Mouse (Mus musculus) NIH3T3 (cell line): ENCODE measurements around the gene Vim.

Source experiments
- DNase-seq: peaks from one replicate; pipeline ENCODE4 v3.0.0-alpha.2; 2012; ENCODE audit warnings: low read depth

The Vim gene

DNA sequence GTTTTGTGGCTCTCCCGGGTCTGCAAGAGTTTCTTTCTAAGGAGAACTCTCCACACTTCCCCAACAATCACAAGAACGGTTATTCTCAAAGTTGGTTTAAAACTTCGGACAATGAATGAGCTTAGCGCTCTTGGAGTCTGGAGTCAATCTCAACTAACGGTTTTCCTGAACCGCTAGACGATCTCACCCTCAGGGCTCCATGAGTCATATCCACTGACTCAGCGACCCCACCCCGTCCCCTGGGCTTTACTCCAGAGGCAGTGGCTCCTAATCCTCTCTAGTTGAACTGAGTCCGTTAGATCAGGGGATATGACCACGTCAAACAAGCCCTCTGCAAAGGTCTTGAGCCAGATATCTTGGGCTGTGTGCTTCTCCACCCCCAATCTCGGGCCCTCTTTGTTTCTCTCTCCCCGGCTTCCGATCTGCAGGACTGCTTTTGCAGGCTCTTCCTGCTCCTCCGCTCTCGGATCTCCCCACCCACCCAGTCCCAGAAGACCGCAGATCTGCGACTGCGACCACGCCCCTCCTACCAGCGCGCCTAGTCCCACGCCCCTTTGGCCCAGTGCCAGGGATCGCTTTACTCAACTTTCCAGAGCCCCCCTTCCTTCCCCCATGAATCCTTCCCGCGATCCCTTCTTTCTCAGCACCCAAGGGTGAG is at the start of gene Vim:
Gene Vim, plus strand, starts transcription at position 520 of the 658 bp plus-strand sequence.
- peak; percentile 98 for DNase-seq

DNA sequence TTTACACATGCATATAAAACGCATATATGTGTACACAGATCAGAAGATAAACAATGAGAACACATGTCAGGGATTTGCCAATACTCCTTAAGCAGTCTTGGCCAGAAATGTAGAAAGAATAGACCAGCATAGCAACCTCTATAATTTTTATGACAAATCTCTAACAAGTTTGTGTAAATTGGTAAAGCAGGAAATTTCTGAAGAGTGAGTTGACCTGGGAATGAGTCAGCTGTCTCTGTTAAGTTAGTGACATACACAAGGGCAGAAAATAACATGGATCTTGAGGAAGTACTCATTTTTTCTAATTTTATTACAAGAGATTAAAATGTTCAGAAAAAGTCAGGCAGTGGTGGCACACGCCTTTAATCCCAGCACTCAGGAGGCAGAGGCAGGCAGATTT is 47.5 kb upstream of the Vim start:
- peak; percentile 36 for DNase-seq

DNA sequence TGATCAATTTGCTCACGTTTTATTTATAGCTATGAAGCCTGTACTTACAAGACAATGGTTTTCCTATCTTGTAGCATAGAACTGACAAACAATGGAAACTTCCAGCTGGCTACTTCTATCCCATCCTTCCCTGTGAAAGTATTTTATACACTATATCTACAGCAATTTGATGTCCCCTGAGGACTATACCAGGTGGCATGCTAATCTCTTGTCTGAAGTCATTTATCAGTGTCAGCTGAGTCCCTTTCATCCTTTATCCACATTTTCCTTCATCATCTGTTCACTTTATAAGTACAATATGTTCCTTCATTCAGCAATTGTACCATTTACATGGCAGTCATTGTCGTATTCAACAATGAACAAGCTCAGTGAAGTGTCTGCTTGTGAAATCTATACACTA is 46.6 kb upstream of the Vim start:
- no peak for DNase-seq

DNA sequence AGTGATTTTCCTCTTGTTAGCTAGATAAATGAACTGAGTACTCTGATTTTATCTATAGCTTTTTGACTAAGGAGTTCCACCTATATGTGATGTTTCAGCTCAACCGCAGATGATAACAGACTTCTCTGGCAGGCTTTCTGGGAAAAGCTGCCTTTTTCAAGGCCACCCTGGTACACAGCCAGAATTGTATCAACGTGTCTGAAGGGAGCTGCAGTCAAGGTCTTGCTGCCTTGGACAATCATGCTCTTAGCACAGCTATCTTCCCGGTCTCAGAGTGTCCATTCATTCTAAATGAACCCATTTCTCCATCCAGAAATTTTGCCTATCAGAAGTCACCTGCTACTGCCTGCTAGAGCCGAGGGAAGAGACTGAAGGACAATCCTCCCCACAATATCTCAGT is 46.2 kb upstream of the Vim start:
- no peak for DNase-seq

DNA sequence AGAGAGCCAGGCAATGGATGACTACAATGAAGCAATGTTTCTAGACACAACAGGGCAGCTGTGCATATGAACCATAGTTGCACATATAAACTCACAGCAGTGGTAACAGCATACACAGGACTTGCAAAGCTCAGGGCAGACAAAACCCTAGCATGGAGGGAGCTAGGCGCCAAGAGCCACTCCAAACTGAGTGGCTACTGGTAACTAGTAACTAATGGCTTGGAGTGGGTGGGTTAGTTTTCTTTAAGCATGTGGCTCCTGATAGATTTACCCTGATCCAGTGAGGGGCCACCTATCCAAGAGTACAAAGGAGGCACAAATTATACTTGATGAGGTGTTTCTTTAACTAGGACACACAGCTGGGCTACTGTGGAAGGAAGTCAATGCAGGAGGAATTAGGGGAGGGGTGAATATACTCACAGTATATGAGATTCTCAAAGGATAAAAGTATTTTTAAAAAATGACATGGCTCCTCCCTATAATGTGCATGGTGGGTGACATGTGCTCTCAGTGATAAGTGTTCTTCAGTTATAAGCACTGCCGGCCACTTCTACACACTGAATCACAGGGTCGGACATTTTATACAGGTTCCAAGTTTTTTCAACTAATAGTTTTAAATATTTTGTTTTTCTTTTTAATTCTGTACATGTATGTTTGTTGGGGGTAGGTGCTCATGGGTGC is 44.3 kb upstream of the Vim start:
- no peak for DNase-seq

DNA sequence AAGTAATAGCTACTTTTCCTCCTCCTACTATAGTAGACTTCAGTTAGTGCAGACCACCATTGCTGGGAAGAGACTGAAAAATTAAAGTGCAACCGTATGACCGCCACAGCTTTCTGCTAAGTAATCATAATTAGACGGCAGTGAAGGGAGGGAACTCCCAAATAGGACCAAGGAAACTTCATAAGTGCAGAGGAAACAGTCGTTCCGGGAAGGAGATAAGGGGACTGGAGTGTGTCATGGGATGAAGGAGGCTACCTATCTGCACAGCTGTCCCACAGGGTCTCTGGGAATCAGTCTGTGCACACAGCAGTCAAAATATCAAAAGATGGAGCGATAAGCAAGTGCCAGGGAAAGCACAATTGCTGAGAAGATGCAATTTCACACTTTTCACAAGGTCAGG is 43.1 kb upstream of the Vim start:
- DNase-seq: no peak

DNA sequence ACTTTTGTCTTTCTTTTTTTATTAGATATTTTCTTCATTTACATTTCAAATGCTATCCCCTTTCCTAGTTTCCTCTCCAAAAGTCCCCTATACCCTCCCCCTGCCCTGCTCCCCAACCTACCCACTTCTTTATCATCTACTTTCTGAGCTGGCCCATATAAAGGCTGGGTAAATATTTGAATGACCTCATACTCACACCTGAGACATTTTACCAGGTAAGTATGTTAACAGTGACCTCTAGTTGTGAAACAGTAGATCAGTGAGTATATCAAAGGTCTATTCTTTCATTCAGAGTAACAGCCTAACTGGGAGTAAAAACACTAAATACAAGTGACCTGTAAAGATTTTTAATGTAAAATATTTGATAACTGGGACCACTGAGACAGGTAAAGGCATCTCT is 37.0 kb upstream of the Vim start:
- no peak for DNase-seq

DNA sequence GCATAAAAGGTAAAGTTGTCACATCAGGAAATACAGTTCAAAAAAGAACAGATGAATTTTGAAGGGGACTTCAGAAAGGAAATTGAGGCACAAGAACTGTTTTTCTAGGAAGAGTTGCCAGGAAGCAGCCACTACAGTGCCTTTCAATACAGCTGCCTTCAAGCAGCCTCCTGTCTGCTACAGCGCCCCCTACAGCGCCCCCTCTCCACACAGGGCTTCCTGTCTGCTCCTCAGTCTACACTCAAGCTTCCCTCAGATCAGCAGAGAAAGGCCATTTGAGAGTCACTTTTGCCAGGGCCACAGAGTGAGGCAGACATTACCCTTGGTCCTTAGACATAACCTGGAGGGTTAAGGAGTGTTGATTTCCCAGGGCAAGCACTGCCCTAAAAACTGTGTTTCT is 36.0 kb upstream of the Vim start:
- DNase-seq: no peak

DNA sequence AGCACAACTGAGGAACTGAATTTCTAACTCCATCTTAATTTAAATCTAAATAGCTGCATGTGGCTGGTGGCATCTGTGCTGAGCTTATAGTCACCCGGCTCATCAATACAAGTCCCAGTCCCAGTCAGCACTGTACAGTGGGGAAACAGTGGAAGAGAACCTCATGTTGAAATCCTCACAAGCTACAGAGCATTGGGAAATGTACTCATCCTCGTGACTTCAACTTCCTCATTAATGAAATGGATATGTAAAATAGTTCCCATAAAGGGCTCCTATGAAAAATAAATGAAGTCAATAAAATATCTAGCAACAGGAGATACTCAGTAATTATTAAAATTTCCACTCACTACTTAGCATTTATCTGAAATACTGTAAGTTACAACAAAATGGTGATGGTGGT is 35.5 kb upstream of the Vim start:
- DNase-seq: no peak

DNA sequence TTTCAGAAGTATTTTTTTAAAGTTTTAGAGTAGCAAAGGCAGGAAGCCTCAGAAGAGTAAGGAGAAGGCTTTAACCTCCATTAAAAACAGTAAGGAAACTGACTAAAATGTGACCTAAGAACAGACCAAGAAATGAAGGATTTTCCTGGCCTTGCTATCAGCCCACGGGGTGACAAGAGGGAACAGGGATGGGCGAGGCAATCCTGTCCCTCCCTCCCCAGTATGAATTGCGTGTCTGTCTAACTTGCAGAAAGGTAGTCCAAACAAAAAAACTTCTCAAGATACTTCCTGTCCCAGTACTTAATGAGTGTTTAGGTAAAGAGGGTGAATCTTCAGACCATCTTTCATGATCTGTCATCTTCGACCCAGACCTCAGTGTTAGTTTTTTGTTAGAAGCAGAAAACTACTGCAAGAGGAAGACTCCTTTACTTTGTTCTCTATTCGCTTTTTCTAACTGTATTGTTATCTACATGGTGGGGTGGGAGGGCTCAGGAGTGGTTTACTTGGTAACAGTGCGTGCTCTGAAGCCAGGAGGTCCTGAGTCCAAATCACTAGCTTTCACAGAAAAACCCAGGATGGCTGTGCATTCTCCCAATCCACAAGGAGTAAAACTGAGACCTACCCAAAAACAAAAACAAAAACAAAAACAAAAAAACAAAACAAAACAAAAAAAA is 34.9 kb upstream of the Vim start:
- DNase-seq: no peak

DNA sequence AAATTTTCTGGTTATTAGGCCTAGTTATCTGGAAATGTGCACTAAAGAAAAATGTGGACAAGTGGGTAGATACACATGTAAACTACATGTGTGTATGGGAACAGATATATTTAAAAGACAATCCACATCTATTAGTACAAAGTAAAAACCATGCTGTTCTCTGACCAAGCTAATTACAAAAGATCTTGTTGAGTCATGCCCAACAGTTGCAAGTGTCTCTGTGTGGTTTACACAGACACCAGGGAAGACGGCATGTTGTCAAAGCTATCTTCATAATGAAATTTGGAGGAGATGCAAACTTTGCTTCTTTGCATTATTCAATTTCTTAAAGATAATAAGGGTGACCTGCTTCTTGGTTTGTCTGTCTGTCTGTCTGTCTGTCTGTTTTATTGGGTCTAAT is 33.9 kb upstream of the Vim start:
- DNase-seq: no peak

DNA sequence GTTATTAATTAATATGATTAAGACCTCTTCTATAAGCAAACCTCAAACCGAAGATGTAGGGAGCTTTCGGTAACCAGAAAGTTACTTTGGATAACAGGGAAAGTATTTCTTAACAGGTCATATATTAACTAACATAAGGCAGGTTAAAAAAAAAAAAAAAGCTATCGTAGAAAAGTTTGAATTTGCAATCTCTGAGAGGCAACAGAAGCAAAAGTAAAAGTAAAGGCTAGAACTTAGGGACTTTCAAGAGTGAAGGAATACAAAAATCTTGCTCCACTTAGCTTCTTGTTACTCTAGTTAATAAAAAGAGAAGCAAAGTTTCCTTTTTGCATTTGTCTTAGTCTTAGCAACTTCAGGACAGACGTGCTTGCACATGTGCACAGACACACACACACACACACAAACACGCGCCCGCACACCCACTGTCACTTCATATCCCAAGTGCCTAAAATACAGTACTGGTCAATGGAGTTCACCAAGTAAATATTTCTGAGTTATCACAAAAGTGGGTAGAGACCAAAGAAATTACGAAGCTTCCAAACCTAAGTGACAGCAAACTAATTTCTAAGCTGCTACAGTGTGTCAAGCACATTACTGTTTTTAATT is 30.1 kb upstream of the Vim start:
- no peak for DNase-seq

DNA sequence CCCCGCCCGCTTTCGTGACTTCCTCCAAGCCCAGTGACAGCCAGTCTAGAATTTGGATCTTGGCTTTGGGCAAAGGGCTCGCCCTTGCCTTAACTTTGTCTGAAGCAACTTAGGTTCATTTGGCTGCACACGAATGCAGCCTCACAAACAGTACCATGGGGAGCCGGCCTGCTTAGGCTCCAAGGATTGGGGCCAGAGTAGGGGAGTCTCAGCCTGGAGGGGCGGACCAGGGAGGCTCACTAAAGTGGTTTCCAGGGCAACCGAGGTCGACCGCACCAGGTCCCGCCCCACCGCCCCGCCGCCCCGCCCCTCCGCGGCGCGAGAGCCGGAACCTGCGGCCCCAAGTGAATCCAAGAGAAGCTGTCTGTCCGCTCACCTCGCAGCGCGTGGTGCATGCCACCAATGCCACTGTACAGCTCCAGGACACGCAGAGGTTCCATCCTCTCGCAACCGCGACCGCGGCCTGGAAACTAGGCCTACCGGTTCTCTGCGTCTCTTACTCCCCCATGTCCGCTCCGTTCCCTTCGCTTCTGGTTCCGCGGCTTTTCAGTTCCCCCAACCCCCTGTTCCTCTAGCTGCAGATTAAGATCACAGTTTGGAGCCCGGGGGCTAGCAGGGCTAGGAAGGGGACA is 29.4 kb upstream of the Vim start, which contains the start of gene Trdmt1:
Gene Trdmt1, minus strand, starts transcription at position 476 of the 632 bp plus-strand sequence.
- DNase-seq: peak; percentile 97

DNA sequence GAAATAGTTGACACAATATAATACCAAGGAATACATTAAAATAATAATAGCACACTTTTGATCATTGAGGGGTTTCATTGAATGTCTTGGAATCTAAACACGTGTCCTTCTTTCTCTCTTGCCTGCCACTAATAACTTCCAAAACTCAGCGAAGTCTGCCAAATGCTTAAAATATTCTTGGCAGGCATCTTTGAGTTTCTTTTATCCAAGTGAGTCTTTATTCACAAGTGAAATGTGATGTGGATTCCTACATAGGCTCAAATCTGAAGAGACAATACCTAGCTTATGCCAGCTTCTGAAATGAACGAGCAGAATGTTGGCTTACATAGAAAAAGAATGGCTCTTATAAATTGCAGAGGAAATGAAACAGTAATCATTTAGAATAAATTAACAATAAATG is 25.0 kb upstream of the Vim start:
- DNase-seq: peak; percentile 58

DNA sequence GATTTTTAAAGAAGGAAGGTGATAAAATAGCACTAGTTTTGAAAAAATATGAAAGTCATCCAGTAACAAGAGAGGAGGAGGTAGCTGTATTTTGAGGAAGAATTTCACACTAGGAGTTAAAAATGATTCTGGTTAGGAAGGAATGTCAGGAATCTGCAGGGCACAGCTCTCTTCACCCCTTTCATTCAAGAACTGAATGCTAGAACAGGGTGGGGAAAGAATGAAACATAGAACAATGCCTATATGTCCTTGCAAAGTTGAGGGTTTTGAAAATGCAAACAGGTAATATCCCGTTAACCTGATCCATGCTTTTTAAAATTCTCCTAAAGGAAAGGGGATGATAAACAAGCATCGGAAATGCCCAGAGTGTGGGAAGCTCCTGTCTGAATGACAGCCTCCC is 19.8 kb upstream of the Vim start:
- DNase-seq: peak; percentile 36

DNA sequence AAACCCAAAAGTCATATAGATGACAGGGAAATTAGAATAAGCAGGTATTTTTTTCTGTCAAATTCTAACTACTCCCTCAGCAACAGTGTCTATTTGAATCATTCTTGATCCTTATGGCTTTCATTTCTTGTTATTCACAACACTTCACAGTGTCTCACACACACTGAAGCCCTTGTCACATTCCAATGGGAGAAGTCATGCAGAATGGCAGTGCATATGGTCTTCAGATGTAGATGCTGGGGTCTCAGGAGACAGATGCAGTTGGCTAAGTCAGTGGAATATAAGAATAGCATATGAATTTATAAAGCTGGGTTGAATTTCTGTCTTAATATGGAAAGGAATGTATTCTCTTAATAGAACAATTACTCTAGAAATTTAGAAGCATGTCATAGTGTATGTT is 17.5 kb upstream of the Vim start:
- DNase-seq: peak; percentile 81

DNA sequence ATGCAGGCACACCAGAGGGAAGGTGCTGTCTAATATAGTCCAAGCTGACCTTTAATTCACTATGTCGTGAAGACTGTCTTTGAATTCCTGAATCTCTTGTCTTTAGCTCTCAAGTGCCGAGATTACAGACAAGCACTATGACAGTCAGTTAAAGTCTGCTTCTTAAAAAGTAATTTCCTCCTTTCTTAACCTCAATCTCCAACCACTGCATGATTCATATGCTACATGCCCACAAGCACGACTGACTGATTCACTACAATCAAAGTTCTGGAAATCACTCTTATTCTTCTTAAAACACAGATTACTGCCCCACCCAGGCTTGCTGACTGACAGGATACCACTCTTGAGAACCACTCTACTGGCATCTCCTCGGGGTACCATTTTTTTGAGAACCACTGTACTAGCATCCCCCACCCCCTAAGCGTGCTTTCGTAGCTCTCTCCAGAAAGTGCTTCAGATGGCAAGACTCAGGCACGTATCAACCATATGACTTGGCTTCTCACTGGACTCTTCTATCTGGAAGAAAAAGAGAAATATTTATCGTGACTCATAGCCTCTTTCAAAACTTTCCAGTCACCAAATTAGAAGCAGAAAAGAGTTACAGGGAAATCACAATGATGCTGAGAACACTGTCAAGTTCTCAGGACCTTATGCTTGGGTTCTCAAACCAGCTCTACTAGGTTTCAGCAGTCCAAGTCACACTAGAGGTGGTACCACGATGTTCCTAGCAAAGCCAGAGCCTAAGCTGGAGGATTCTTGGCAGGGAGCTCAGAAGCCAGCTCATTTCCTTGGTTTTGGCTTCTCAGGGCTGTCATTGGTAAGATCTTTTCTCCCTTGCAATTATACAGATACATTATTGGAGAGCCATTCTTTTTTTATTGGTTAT is 16.3 kb upstream of the Vim start:
- DNase-seq: peak; percentile 82

DNA sequence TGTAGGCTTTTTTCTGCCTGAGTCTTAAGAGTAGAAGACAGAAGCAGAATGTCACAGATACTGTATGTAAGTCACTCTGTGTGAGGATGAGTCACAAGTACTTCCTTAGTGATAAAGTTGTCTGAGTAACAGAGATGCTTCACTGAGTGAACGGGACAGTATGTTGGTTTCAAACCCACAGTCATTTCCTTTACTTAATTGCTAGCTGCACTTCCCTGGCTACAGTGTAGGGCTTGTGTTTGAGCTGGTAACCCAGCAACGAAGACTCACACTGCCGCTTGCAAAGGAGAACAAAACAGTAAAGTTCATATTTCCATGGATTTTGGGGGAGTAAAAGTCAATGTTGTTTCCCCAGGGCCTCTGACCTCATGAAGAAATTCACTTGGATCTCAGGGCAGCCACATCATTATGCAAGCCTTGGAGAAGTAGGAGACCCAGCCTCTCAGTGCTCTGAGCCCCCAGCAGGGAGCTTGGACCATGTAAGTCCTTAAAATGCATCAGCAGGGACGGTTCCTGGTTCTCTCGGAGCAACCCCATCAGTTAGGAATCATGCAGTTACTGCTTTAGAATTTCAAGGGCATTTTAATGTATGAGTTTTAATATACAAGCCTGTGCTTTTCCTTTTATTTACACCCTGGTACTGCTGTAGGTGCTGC is 15.0 kb upstream of the Vim start:
- DNase-seq: peak; percentile 76

DNA sequence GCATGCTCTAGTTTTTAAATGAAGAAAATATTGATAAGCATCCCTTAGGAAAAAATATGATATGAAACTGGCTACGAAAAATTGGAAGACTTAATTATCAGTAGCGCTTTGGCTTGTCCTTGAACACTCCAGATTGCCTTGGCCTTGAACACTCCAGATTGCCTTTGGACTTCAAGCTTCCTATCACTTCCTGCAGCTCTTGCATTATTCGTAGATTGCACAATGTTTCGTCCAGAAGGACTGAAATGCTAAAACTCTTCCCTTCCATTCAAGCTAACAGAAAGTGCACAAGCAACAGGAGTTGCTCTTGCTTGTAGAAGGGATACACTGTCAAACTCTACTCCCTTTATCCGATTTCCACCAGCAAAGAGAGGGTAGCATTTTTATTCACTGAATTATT is 14.4 kb upstream of the Vim start:
- DNase-seq: peak; percentile 45

DNA sequence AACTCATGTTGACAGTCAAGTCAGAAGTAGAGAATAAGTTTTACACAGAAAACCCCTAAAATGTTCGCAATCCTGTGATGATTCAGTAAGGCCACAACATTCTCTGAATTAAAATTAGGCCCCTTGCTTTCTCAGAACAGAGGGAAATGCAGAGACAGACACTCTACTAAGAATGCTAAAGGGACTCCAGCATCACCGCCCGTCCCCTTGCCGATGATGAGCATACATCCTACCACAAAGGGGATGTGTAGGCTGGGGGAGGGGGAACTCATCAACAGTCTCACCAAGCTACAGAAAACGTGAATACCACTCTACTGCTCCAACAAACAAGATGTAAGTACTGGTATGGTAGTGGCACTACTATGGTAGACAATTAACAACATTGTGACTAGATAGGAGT is 14.0 kb upstream of the Vim start:
- no peak for DNase-seq

DNA sequence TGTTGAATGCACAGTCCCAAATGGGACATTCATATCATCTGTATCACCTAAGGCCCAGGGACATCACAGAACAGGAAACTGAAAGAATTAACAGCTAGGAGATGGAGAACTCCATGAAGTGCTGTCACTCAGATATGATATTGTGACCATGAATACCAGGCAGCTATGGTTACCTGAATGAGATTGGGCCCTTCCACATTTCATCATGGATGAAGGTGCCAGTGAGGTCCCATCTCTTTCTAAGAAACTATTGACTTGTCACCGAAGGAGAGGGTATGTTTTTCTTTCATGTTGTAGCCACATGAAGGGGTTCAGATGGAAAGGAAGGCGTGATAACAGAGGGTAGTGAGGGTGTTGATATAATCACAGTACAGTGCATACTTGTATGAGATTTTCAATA is 13.3 kb upstream of the Vim start:
- no peak for DNase-seq
